Mouse (Mus musculus): ENCODE measurements around the gene Usp44.

DNA sequence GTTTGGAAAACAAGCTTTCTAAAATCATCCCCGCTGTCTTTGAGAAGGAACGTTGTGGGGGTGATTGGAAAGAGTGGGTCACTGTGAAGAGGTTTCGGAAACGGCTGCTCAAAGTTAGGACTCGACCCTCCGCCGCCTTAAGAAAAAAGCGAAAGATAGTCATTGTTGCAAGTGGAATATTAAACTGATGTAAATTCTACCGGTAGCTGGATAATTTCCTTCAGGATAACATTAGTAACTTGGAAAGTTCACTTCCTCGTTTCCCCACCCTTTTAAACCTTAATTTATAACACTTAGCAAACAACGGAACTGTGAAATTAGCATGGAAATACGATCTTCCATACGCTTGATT, 3.0 kb downstream of the Usp44 start:
- TF ChIP-seq POLR2A (IDR thresholded peaks at IDR 0.05; ENCODE audit: low read depth, low read length) (no peak), CTCF (IDR thresholded peaks at IDR 0.05; ENCODE audit: extremely low read depth, insufficient read depth, insufficient read length, insufficient replicate concordance) (no peak)
